Mouse (Mus musculus) lung, adult 2 months (tissue): ENCODE results near the gene Gm10100.

Source experiments
- CTCF ChIP-seq: fragments of 200-500 bp; IDR thresholded peaks from 2 replicates; pipeline ENCODE4 v1.5.1; 2011; ENCODE audit warnings: mild to moderate bottlenecking, low read length, control low read depth; ENCODE audit not compliant: insufficient read depth
- POLR2A ChIP-seq: fragments of 200-500 bp; IDR thresholded peaks from 2 replicates; pipeline ENCODE4 v1.6.1; 2011; ENCODE audit warnings: low read depth, mild to moderate bottlenecking, control low read depth, low read length, borderline replicate concordance; ENCODE audit errors: extremely low read depth

DNA sequence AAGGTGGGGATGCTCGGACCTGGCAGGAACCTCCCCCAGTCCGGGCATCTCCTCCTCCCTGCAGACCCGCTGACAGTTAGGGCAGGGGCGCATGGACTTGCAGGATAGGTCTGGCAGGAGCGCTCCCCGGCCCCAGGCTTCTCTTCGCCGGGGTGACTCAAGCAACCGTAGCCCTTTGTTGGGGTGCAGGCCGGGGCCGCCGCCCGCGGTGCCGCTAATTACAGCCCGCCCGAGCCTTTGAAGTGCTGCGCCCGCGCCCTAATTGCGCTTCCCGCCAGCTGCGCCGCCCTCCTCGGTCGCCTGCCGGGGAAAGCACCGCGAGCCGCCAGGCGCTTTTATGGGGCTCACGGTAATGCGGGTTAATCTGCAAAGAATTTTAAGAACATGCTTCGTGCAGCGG, 48.7 kb upstream of the Gm10100 start:
- TF ChIP-seq POLR2A (no peak), CTCF (no peak)
